Mouse (Mus musculus) ES-E14 (cell line): Measurements from ENCODE around the gene Prm3. TPM values are rescaled to one million over a fixed set of nuclear protein-coding genes. Genes with fewer than 3 reads are reported as not detected.

Source experiments
- DNase-seq: peaks from one replicate; pipeline ENCODE4 v3.0.0-alpha.2; 2013; ENCODE audit warnings: low read depth, low spot score
- H3K27ac ChIP-seq: 2 replicates; pipeline ENCODE4 v1.5.1; 2012; ENCODE audit warnings: low read depth, mild to moderate bottlenecking, low read length, moderate library complexity, mixed read lengths; ENCODE audit not compliant: poor library complexity, insufficient read depth, severe bottlenecking
- H3K36me3 ChIP-seq: 2 replicates; pipeline ENCODE4 v1.6.1; 2012; ENCODE audit warnings: mild to moderate bottlenecking, low read length, moderate library complexity, mixed read lengths; ENCODE audit not compliant: control insufficient read depth, poor library complexity, insufficient read depth, severe bottlenecking
- H3K4me1 ChIP-seq, 2 experiments: fragments of 150-350 bp in 1 of 2; sonication (generic) in 1 of 2; 2 replicates each; pipeline ENCODE4 v1.6.1; 2012; ENCODE audit warnings: low read length in 2 of 2, mild to moderate bottlenecking in 1 of 2, mixed read lengths in 1 of 2; ENCODE audit not compliant: control insufficient read depth in 2 of 2, insufficient read depth in 2 of 2, poor library complexity in 1 of 2
- H3K4me3 ChIP-seq, 2 experiments: fragments of 150-350 bp in 1 of 2; sonication (generic) in 1 of 2; 2 replicates each; pipeline ENCODE4 v1.5.1; 2012; ENCODE audit warnings: low read length in 2 of 2, low read depth in 1 of 2, mild to moderate bottlenecking in 1 of 2, mixed read lengths in 1 of 2; ENCODE audit not compliant: insufficient read depth in 1 of 2, poor library complexity in 1 of 2, severe bottlenecking in 1 of 2
- H3K9ac ChIP-seq: 2 replicates; pipeline ENCODE4 v1.6.1; 2012; ENCODE audit warnings: low read depth, mild to moderate bottlenecking, low read length, mixed read lengths; ENCODE audit not compliant: poor library complexity, insufficient read depth, severe bottlenecking
- H3K9me3 ChIP-seq: fragments of 150-350 bp; sonication (generic); 2 replicates; pipeline ENCODE4 v1.6.1; 2012; ENCODE audit warnings: low read depth, mild to moderate bottlenecking, low read length; ENCODE audit not compliant: control insufficient read depth, insufficient read depth
- CHD2 ChIP-seq: IDR thresholded peaks from 2 replicates; pipeline ENCODE4 v1.6.1; 2014; ENCODE audit warnings: mild to moderate bottlenecking, low read depth, low read length, inconsistent platforms
- HCFC1 ChIP-seq: IDR thresholded peaks from 2 replicates; pipeline ENCODE4 v1.6.1; 2012; ENCODE audit warnings: low read length, inconsistent platforms, borderline replicate concordance; ENCODE audit not compliant: insufficient read depth
- MAFK ChIP-seq: IDR thresholded peaks from 2 replicates; pipeline ENCODE4 v1.6.1; 2014; ENCODE audit warnings: mild to moderate bottlenecking, low read depth, low read length, inconsistent platforms; ENCODE audit not compliant: insufficient read depth
- ZC3H11A ChIP-seq: IDR thresholded peaks from 2 replicates; pipeline ENCODE4 v1.6.1; 2012; ENCODE audit warnings: low read depth, mild to moderate bottlenecking, inconsistent platforms, low read length, borderline replicate concordance
- ZNF384 ChIP-seq: IDR thresholded peaks from 2 replicates; pipeline ENCODE4 v1.6.1; 2012; ENCODE audit warnings: low read depth, low read length, inconsistent platforms
- in situ Hi-C, 2 experiments: fragments of 600-800 bp; cut with MboI; formaldehyde crosslinking; loops; one replicate each; pipeline ENCODE4 v1.15.1; 2025; ENCODE audit warnings: low sequenced_read_pairs in 2 of 2, inconsistent platforms in 1 of 2; ENCODE audit not compliant: unreplicated experiment in 2 of 2
- total RNA-seq: library from RNA; depleted of rRNA; stranded (reverse); fragments of 300-350 nt; gene quantifications from 2 replicates; pipeline ENCODE4 v1.2.3, GENCODE M21; 2012

The Prm3 gene
- total RNA-seq, 1 experiment, result not detected

- Histone ChIP-seq H3K36me3 (no peaks in the 10 kb centered on the region), H3K27ac (0 out of 2 replicates have a peak overlapping the region, but pooled peaks have one; percentile 47), H3K9me3 (no peaks in the 10 kb centered on the region), H3K9ac (peak overlapping the region; percentile 50; the same call in 1 of the 2 replicates), H3K4me1 (peaks cover 7 to 18% of the 10 kb centered on the region in 2 experiments; a peak in 2 of 4 replicates), H3K4me3 (peak overlapping the region; percentile 81 to 98)
- in situ Hi-C loops, result loop anchor here in 1 of 2 experiments (10.0 kb wide), 1 partner anchor 371 kb away; the partner anchor contains the start of gene Nubp1
- peak; percentile 81 for DNase-seq
- TF ChIP-seq ZC3H11A (peak; percentile 51; the same call in 1 of the 2 replicates), ZNF384 (no peak)
Measured at GRCm38 (mm10) chr16:10786288-10786687, 4.4 kb downstream of the Prm3 start.

DNA sequence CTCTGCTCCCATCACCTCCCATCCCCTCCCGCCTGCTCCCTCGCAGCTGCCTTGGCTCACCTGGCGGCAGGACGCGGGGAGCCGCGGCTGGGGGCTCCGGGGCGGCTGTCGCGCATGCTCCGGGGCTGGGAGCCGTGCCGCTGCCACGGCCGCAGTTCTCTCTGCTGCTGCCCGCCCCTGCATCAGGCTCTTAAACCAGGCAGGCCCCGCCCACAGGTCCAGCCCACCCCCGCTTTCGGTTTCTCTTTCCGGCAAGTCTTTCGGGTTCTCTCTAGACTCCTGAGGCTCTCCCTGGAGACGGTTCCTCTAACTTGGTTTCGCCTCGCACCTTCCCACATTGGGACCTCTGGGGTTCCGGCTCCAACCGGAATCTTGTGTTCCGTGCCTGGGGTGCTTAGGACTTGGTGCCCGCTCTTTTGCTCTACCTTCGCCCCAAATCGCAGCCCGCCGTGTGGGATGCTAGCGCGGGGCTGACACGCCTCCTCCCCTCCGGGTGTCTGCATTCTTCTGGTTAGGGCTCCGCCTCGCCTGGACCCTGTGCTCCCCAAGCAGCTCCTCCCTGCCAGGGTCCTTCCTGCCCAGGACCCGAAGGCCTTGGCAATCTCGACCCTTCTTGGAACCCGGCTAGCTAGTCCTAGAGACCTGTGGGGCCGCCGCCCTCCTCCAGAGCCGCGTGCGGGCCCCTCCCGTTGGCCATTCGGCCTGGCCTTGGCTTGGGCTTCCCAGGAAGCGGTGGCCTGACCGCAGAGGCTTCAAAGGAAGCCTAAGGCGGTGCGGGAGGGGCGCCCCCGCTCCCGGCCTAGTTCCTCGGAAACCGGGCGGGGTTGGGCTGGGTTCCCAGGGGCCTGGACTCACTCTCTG, 5.1 kb downstream of the Prm3 start, which contains the start of gene Socs1:
Gene Socs1, minus strand, starts transcription at position 166 of the 861 bp plus-strand sequence.
- Histone ChIP-seq H3K9me3 (no peaks in the 10 kb centered on the region), H3K4me1 (peaks cover 7 to 18% of the 10 kb centered on the region in 2 experiments; a peak in 2 of 4 replicates), H3K9ac (peak within 1 kb of the TSS; percentile 77), H3K4me3 (peak within 1 kb of the TSS; percentile 81 to 98), H3K27ac (peak within 1 kb of the TSS; percentile 47; the same call in 1 of the 2 replicates), H3K36me3 (no peaks in the 10 kb centered on the region)
- TF ChIP-seq MAFK (no peak), CHD2 (no peak), ZNF384 (no peak), ZC3H11A (no peak), HCFC1 (no peak)
- peak; percentile 80 for DNase-seq
- in situ Hi-C loops, result loop anchor here in 1 of 2 experiments (10.0 kb wide), 1 partner anchor 371 kb away; the partner anchor contains the start of gene Nubp1

GRCm38 (mm10) chr16:10784793-10785370, 5.8 kb downstream of the Prm3 start:
- no peaks in the 10 kb centered on the region for H3K9me3 ChIP-seq
- in situ Hi-C loops, result loop anchor here in 1 of 2 experiments (10.0 kb wide), 1 partner anchor 370 kb away; the partner anchor contains the start of gene Nubp1
- peak overlapping the region; percentile 77 for H3K9ac ChIP-seq
- H3K36me3 ChIP-seq, result no peaks in the 10 kb centered on the region
- peak overlapping the region; percentile 81 to 98 for H3K4me3 ChIP-seq
- TF ChIP-seq CHD2 (no peak), HCFC1 (no peak), ZC3H11A (no peak), ZNF384 (no peak), MAFK (no peak)
- H3K27ac ChIP-seq, result no peak overlapping the region
- DNase-seq, result peak; percentile 71
- H3K4me1 ChIP-seq, result peaks cover 7 to 18% of the 10 kb centered on the region in 2 experiments; a peak in 2 of 4 replicates

DNA sequence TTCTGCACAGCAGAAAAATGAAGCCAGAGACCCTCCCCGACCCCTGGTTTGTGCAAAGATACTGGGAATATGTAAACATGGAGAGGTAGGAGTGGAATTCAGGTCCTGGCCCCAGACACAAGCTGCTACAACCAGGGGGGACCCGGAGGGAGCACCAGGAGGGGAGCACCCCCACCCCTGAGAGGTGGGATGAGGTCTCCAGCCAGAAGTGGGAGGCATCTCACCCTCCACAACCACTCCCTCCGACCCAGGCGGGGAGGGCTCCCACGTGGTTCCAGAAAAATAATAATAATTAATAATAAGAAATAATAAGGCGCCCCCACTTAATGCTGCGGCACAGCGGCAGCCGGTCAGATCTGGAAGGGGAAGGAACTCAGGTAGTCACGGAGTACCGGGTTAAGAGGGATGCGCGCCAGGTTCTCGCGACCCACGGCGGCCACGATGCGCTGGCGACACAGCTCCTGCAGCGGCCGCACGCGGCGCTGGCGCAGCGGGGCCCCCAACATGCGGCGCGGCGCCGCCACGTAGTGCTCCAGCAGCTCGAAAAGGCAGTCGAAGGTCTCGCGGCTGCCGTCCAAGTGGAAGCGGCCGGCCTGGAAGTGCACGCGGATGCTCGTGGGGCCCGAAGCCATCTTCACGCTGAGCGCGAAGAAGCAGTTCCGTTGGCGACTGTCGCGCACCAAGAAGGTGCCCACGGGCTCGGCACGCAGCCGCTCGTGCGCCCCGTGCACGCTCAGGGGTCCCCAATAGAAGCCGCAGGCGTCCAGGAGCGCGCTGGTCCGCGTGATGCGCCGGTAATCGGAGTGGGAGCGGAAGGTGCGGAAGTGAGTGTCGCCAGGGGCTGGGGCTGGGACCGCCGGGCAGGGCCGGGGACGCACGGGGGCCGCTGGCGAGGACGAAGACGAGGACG, 6.6 kb downstream of the Prm3 start:
- in situ Hi-C loops, result loop anchor here in 1 of 2 experiments (10.0 kb wide), 1 partner anchor 369 kb away; the partner anchor contains the start of gene Nubp1
- Histone ChIP-seq H3K27ac (no peak overlapping the region), H3K9ac (peak overlapping the region; percentile 60), H3K4me3 (peak overlapping the region; percentile 81 to 98), H3K36me3 (no peaks in the 10 kb centered on the region), H3K4me1 (peaks cover 7 to 18% of the 10 kb centered on the region in 2 experiments; a peak in 2 of 4 replicates), H3K9me3 (no peaks in the 10 kb centered on the region)
- TF ChIP-seq ZNF384, result no peak
- no peak for TF ChIP-seq MAFK
- no peak for TF ChIP-seq HCFC1
- TF ChIP-seq ZC3H11A, result no peak
- TF ChIP-seq CHD2, result no peak
- DNase-seq, result no peak
